Mouse (Mus musculus): ENCODE measurements around the gene Gm17604. TPM values are rescaled to one million over a fixed set of nuclear protein-coding genes. Genes with fewer than 3 reads are reported as not detected.

Gm17604 gene
- polyA plus RNA-seq (2014; fragmentation: Nextera tagmentation; extraction: Ambion mirVana): not detected in 2 replicates

- Histone ChIP-seq H3K4me3 (ENCODE audit: low read depth, low read length) (no peak within 1 kb of the TSS), H3K27ac (replicated peaks; ENCODE audit: low read depth, low read length) (no peak within 1 kb of the TSS), H3K9ac (ENCODE audit: low read length) (no peak within 1 kb of the TSS), H3K27me3 (ENCODE audit: control insufficient read depth, insufficient read depth, low read length) (no peaks in the 10 kb centered on the region), H3K9me3 (ENCODE audit: control insufficient read depth, low read length) (no peaks in the 10 kb centered on the region), H3K4me1 (ENCODE audit: control insufficient read depth, insufficient read depth, low read length) (no peaks in the 10 kb centered on the region), H3K36me3 (ENCODE audit: control insufficient read depth, insufficient read depth, low read length) (no peaks in the 10 kb centered on the region), H3K4me2 (ENCODE audit: low read depth, severe bottlenecking) (no peak within 1 kb of the TSS)
- DNase-seq (ENCODE audit: low spot score) (no peak), ATAC-seq (ENCODE audit: insufficient number of reproducible peaks, low FRiP score, low TSS enrichment, low read depth) (no peak)
These were observed at the start of gene Gm17604 for GRCm38 (mm10) chrX:165004779-165005324. TSS of gene Gm17604 (minus strand) at chrX:165004829.

DNA sequence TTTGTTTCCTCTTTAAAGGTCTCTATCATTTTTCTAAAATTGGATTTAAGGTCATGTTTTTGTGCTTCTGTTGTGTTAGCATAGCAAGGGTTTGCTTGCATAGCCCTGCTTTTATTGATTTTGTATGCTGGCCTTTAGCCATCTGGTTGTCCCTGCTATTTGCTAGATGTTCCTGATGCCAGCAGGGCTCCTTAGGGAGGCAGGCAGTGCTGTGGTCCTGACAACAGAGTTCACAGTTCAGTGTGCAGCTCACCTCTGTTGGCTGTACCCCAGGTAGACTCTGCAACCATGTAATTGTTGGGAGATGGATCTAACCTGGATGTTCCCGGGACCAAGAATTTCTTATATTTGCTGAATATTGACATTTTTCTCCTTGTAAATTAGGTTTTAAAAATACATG lies 45.3 kb upstream of the Gm17604 start:
- Histone ChIP-seq H3K9me3 (ENCODE audit: control insufficient read depth, low read length) (no peaks in the 10 kb centered on the region), H3K4me2 (ENCODE audit: low read depth, severe bottlenecking) (no peak overlapping the region), H3K4me1 (ENCODE audit: control insufficient read depth, insufficient read depth, low read length) (no peaks in the 10 kb centered on the region), H3K9ac (ENCODE audit: low read length) (no peak overlapping the region), H3K4me3 (ENCODE audit: low read depth, low read length) (no peak overlapping the region), H3K27ac (replicated peaks; ENCODE audit: low read depth, low read length) (no peak overlapping the region), H3K36me3 (ENCODE audit: control insufficient read depth, insufficient read depth, low read length) (no peaks in the 10 kb centered on the region), H3K27me3 (ENCODE audit: control insufficient read depth, insufficient read depth, low read length) (no peaks in the 10 kb centered on the region)
- no peak for ATAC-seq (ENCODE audit: insufficient number of reproducible peaks, low FRiP score, low TSS enrichment, low read depth)
- WGBS: 83% methylated on average over 1 of the region's 1 CpGs
- DNase-seq (ENCODE audit: low spot score): no peak

- no peaks in the 10 kb centered on the region for H3K27me3 ChIP-seq (ENCODE audit: control insufficient read depth, insufficient read depth, low read length)
- WGBS: 33% methylated on average over 4 of the region's 4 CpGs
These were observed 1.5 kb downstream of the Gm17604 start for GRCm38 (mm10) chrX:165003141-165003540.

DNA sequence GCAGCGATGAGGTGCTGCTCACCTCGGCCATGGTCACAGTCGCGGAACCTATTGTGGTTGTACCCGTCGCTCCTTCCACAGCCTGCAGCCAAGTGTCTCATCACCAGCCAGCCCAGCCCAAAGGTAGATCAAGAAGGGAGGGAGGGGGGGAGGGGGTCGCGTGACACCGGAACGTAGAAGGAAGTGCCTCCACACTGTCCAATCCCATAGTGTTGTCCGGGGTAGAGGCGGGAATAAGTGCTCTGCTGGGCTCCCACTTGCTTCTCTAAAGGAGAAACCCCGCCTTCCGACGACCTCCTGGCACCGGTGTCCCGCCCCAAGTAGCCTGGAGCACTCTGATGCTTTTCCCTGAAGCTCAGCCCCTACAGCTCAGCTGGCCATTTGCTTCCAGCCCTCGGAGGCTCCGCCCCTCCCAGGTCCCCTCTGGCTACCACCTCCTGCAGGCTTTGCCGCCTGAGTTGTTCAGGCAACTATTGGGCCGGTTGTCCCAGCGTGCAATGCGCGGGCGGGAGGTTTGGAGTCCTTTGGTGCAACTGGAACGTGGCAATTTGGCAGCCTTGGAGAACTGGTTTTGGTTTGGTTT lies 24.3 kb downstream of the Gm17604 start, which contains the start of the genes Mospd2 and Fancb:
Gene Mospd2, minus strand, starts transcription at position 183 of the 583 bp plus-strand sequence.
Gene Fancb, plus strand, starts transcription at position 400 of the 583 bp plus-strand sequence.
- H3K4me1 ChIP-seq (ENCODE audit: control insufficient read depth, insufficient read depth, low read length): no peaks in the 10 kb centered on the region
- H3K27ac ChIP-seq (replicated peaks; ENCODE audit: low read depth, low read length): no peak within 1 kb of the TSS
- WGBS: 18% methylated on average over 22 of the region's 26 CpGs
- no peaks in the 10 kb centered on the region for H3K36me3 ChIP-seq (ENCODE audit: control insufficient read depth, insufficient read depth, low read length)
- H3K4me2 ChIP-seq (ENCODE audit: low read depth, severe bottlenecking): peak within 1 kb of the TSS; percentile 43
- DNase-seq (ENCODE audit: low spot score): peak; percentile 82
- H3K9me3 ChIP-seq (ENCODE audit: control insufficient read depth, low read length): no peaks in the 10 kb centered on the region
- no peak within 1 kb of the TSS; the same call in 1 of the 2 replicates for H3K9ac ChIP-seq (ENCODE audit: low read length)
- peak within 1 kb of the TSS; percentile 55 for H3K4me3 ChIP-seq (ENCODE audit: low read depth, low read length)
- 0 out of 2 replicates have a peak, but pooled peaks cover 3% of the 10 kb centered on the region for H3K27me3 ChIP-seq (ENCODE audit: control insufficient read depth, insufficient read depth, low read length)
- ATAC-seq (ENCODE audit: insufficient number of reproducible peaks, low FRiP score, low TSS enrichment, low read depth): peak; percentile 100

More at GRCm38 (mm10) chrX:165003141-165003540, 1.5 kb downstream of the Gm17604 start:
- no peaks in the 10 kb centered on the region for H3K4me1 ChIP-seq (ENCODE audit: control insufficient read depth, insufficient read depth, low read length)
- H3K9me3 ChIP-seq (ENCODE audit: control insufficient read depth, low read length): no peaks in the 10 kb centered on the region
- no peaks in the 10 kb centered on the region for H3K36me3 ChIP-seq (ENCODE audit: control insufficient read depth, insufficient read depth, low read length)
- ATAC-seq (ENCODE audit: insufficient number of reproducible peaks, low FRiP score, low TSS enrichment, low read depth): no peak
- no peak overlapping the region for H3K4me2 ChIP-seq (ENCODE audit: low read depth, severe bottlenecking)
- H3K9ac ChIP-seq (ENCODE audit: low read length): no peak overlapping the region
- no peak for DNase-seq (ENCODE audit: low spot score)
- no peak overlapping the region for H3K4me3 ChIP-seq (ENCODE audit: low read depth, low read length)
- no peak overlapping the region for H3K27ac ChIP-seq (replicated peaks; ENCODE audit: low read depth, low read length)

DNA sequence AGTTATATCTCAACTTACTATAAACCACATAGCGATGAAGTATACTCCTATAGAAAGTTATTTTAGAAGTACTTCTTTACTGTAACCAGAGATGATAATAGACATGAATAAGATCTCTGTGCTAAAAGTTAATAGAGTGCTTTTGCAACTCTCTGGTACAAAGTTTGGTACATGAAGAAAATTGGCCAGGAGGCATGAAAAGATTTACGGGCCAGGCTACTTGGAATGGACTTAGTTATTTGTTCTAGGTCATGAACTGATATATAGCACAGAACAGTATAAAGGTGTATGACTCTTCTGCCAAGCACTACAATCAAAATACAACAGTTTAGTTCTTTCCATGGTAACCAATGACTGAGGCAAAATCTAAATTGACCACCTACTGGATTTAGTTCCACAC lies 25.8 kb downstream of the Gm17604 start:
- WGBS: 98% methylated on average over 2 of the region's 2 CpGs
- Histone ChIP-seq H3K27me3 (ENCODE audit: control insufficient read depth, insufficient read depth, low read length) (0 out of 2 replicates have a peak, but pooled peaks cover 3% of the 10 kb centered on the region), H3K4me3 (ENCODE audit: low read depth, low read length) (no peak overlapping the region)

DNA sequence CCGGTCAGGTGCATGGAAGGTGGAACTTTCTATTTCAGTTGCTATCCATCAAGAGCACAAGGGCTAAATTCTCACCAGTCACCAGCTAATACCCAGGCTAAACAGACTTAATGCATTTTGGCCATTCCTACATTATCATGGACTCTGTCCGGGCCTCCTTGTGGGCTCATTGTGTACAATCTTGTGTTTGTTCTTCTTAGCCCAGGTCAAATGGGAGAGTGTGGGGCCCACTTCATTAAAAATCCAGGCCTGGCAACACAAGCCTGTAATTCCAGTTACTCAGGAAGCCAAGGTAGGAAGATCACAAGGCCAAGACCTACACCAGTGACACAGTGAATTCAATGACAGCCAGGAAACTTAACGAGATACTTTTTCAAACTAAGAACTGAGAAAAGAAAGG lies 33.4 kb downstream of the Gm17604 start:
- no peak overlapping the region for H3K4me3 ChIP-seq (ENCODE audit: low read depth, low read length)
- 85% methylated on average over 3 of the region's 3 CpGs for WGBS
- no peak for ATAC-seq (ENCODE audit: insufficient number of reproducible peaks, low FRiP score, low TSS enrichment, low read depth)
- no peak overlapping the region for H3K4me2 ChIP-seq (ENCODE audit: low read depth, severe bottlenecking)
- H3K36me3 ChIP-seq (ENCODE audit: control insufficient read depth, insufficient read depth, low read length): no peaks in the 10 kb centered on the region
- H3K4me1 ChIP-seq (ENCODE audit: control insufficient read depth, insufficient read depth, low read length): no peaks in the 10 kb centered on the region
- H3K9me3 ChIP-seq (ENCODE audit: control insufficient read depth, low read length): no peaks in the 10 kb centered on the region
- H3K27me3 ChIP-seq (ENCODE audit: control insufficient read depth, insufficient read depth, low read length): no peaks in the 10 kb centered on the region
- H3K9ac ChIP-seq (ENCODE audit: low read length): no peak overlapping the region
- no peak overlapping the region for H3K27ac ChIP-seq (replicated peaks; ENCODE audit: low read depth, low read length)
- DNase-seq (ENCODE audit: low spot score): no peak

More for the DNA sequence above, 25.8 kb downstream of the Gm17604 start:
- ATAC-seq (ENCODE audit: insufficient number of reproducible peaks, low FRiP score, low TSS enrichment, low read depth) (no peak), DNase-seq (ENCODE audit: low spot score) (no peak)
- Histone ChIP-seq H3K27ac (replicated peaks; ENCODE audit: low read depth, low read length) (no peak overlapping the region), H3K36me3 (ENCODE audit: control insufficient read depth, insufficient read depth, low read length) (no peaks in the 10 kb centered on the region), H3K9me3 (ENCODE audit: control insufficient read depth, low read length) (no peaks in the 10 kb centered on the region), H3K4me1 (ENCODE audit: control insufficient read depth, insufficient read depth, low read length) (no peaks in the 10 kb centered on the region), H3K4me2 (ENCODE audit: low read depth, severe bottlenecking) (0 out of 2 replicates have a peak overlapping the region, but pooled peaks have one; percentile 43), H3K9ac (ENCODE audit: low read length) (no peak overlapping the region)

DNA sequence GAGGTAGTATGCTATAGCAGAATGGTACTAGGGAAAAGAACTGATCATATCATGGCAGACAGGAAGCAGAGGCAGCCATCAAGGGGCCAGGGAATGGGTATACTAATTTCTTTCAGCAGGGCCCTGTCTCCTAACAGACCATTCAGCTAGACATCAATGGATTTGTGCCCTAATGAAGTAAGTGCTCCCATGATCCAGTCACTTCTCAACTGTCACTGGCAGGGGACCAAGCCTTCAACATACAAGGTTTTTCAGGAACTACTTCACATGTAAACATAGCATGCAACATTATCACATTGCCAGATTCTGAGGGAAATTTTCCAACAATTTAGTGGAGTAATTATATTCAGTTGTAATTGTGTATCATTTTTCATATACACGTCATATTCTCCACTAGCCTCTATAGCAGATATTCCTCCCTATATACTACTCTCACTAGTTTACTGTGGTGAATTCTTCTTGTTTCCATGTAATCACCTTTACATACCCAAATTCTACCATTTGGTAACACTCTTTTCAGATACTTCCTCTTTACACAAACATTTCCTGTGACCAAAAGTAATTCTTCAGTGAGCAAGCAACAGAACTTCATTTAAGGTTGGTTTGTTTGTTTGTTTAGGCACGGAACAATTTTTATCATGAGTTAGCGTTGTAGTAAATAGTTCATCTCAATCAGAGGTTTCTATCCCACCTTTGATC lies 38.7 kb downstream of the Gm17604 start:
- no peak for DNase-seq (ENCODE audit: low spot score)
- H3K4me3 ChIP-seq (ENCODE audit: low read depth, low read length): no peak overlapping the region
- WGBS: 91% methylated on average over 3 of the region's 3 CpGs
- no peaks in the 10 kb centered on the region for H3K4me1 ChIP-seq (ENCODE audit: control insufficient read depth, insufficient read depth, low read length)
- ATAC-seq (ENCODE audit: insufficient number of reproducible peaks, low FRiP score, low TSS enrichment, low read depth): no peak
- H3K9ac ChIP-seq (ENCODE audit: low read length): no peak overlapping the region
- no peak overlapping the region for H3K4me2 ChIP-seq (ENCODE audit: low read depth, severe bottlenecking)
- no peak overlapping the region for H3K27ac ChIP-seq (replicated peaks; ENCODE audit: low read depth, low read length)
- H3K9me3 ChIP-seq (ENCODE audit: control insufficient read depth, low read length): no peaks in the 10 kb centered on the region
- H3K27me3 ChIP-seq (ENCODE audit: control insufficient read depth, insufficient read depth, low read length): no peaks in the 10 kb centered on the region
- H3K36me3 ChIP-seq (ENCODE audit: control insufficient read depth, insufficient read depth, low read length): no peaks in the 10 kb centered on the region

All from limb, embryonic 11.5 days (tissue).